Mouse (Mus musculus): ENCODE data around the gene Gm21778.
"Not testable (repeated sequence)": the region's sequence is repeated elsewhere in the genome, so short reads cannot be mapped to it uniquely, and the experiment has no call there.

GRCm38 (mm10) chrY:5942160-5942559, at the start of gene Gm21778:
- not testable (repeated sequence) for TF ChIP-seq CTCF (IDR thresholded peaks at IDR 0.05; ENCODE audit: extremely low read depth, insufficient read length, insufficient replicate concordance, low read depth, low read length); POLR2A (IDR thresholded peaks at IDR 0.05; ENCODE audit: low read depth, low read length)

All from small intestine, adult 2 months (tissue).